Mouse (Mus musculus) stomach, embryonic 16.5 days (tissue): Measurements from ENCODE around the gene Naglu. TPM values are rescaled to one million over a fixed set of nuclear protein-coding genes. Genes with fewer than 3 reads are reported as not detected.

Experiments used
- ATAC-seq: fragments of 200-750 bp; cut with Nextera tagmentation; 2 replicates; pipeline ENCODE4 v1.8.0; 2017; ENCODE audit warnings: moderate number of reproducible peaks, moderate TSS enrichment; ENCODE audit not compliant: insufficient read depth, low FRiP score
- H3K27ac ChIP-seq: fragments of 300-500 bp; sonication (generic); 2 replicates; pipeline ENCODE4 v1.5.1; 2014; ENCODE audit warnings: low read length
- H3K27me3 ChIP-seq: fragments of 300-500 bp; sonication (generic); 2 replicates; pipeline ENCODE4 v1.6.1; 2014; ENCODE audit warnings: low read length, control low read depth, mixed read lengths; ENCODE audit not compliant: control insufficient read depth, insufficient read depth
- H3K36me3 ChIP-seq: fragments of 300-500 bp; sonication (generic); 2 replicates; pipeline ENCODE4 v1.6.1; 2014; ENCODE audit warnings: low read length; ENCODE audit not compliant: control insufficient read depth, insufficient read depth
- H3K4me1 ChIP-seq: fragments of 300-500 bp; sonication (generic); 2 replicates; pipeline ENCODE4 v1.6.1; 2014; ENCODE audit warnings: low read length, control low read depth, mixed read lengths; ENCODE audit not compliant: control insufficient read depth, insufficient read depth
- H3K4me2 ChIP-seq: fragments of 300-500 bp; sonication (generic); 2 replicates; pipeline ENCODE4 v1.6.1; 2014; ENCODE audit warnings: low read depth, low read length, mixed read lengths
- H3K4me3 ChIP-seq: fragments of 300-500 bp; sonication (generic); replicated peaks from 2 replicates; pipeline ENCODE4 v1.5.1; 2014; ENCODE audit warnings: mild to moderate bottlenecking, low read length
- H3K9ac ChIP-seq: fragments of 300-500 bp; sonication (generic); 2 replicates; pipeline ENCODE4 v1.6.1; 2014; ENCODE audit warnings: low read length
- H3K9me3 ChIP-seq: fragments of 300-500 bp; sonication (generic); replicated peaks from 2 replicates; pipeline ENCODE4 v1.6.1; 2016; ENCODE audit warnings: low read length, control low read depth; ENCODE audit not compliant: control insufficient read depth
- WGBS: fragments of 180-500 bp; shearing (Covaris S2); extraction: QIAGEN DNeasy Blood & Tissue Kit; methylation state at CpG from one replicate; pipeline ENCODE4 v1.1.7; 2014; 5-methylcytosine and 5-hydroxymethylcytosine counted together
- polyA plus RNA-seq: library from polyadenylated mRNA; unstranded; fragments of >200 nt; fragmentation: Nextera tagmentation; extraction: Ambion mirVana; gene quantifications from 2 replicates; pipeline ENCODE4 v1.2.1, GENCODE M21; 2015

Gene Naglu
- polyA plus RNA-seq, 1 experiment from 2014 or later, result 17.2 TPM

DNA sequence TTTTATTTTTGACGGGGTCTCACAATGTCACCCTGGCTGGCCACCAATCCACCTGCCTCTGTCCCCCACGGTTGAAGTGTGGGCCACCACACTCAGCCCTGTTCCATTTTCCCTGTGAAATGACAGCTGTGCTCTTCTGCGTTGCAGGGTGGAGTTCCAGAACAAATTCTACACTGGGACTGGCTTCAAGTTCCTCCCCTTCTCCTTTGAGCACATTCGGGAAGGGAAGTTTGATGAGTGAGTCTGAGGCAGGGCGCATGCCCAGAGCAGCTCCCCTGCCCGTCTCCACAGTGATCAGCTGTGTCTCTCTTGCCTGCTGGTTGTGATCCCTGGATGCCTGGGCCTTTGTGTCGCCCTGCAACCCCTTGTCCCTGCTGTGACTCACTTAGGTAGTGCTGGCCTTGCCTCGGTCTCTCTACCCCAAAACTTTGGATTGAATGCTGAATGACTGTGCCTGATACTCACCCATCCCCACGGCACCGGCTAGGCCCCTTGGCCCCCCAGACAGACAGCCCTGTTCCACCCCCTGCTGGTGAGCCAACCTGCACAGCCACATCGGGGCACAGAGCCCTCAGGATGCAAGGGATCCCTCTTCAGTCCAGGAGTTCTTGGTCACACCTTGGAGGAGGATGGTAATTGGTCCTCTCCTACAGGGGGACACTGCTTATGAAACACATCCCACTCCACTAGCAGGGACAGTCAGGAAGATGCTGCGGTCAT lies 7.5 kb upstream of the Naglu start:
- no peak overlapping the region for H3K4me3 ChIP-seq
- H3K9ac ChIP-seq, result peak overlapping the region; percentile 64; the same call in 1 of the 2 replicates
- no peaks in the 10 kb centered on the region for H3K9me3 ChIP-seq
- peak overlapping the region; percentile 99 for H3K27ac ChIP-seq
- H3K4me2 ChIP-seq, result no peak overlapping the region
- WGBS, result 64% methylated on average over 12 of the region's 12 CpGs
- no peaks in the 10 kb centered on the region for H3K36me3 ChIP-seq
- H3K27me3 ChIP-seq, result no peaks in the 10 kb centered on the region
- H3K4me1 ChIP-seq, result peaks cover 81% of the 10 kb centered on the region
- ATAC-seq, result no peak

DNA sequence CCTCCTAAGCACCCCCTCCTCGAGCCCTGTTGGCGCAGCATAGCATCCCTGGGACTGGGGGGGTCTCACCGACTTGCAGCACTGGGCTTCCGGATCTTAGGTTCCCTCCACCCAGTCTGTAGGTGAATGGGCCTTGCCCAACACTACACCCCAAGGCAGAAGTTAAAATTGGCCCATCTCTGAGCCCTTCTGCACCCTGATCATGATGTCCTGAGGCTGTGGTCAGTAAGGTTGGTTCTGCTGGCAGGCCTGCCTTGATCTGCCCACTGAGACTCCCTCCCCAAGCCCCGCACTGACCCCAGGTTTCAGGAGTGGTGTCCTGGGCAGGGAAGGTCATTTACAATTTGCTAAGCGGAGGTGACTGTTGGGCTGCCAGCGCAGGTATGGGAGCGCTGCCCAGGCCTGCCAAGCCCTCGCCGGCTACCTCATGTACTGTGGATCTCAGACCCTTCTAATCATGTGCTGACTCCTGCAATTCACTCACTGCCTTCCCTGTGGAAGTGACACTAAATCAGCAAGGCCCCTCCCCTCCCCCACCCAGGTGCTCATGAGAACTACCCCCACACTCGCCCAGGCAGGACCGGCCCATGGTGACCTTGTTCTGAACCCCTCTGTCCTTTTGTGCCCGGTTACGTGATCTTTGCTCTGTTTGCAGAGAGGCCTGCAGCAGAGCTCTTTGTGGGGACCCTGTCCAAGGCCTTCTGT lies 6.7 kb upstream of the Naglu start:
- Histone ChIP-seq H3K4me1 (peaks cover 75% of the 10 kb centered on the region), H3K36me3 (no peaks in the 10 kb centered on the region), H3K9me3 (no peaks in the 10 kb centered on the region), H3K27me3 (no peaks in the 10 kb centered on the region), H3K4me3 (no peak overlapping the region), H3K27ac (peak overlapping the region; percentile 99), H3K4me2 (peak overlapping the region; percentile 37; the same call in 1 of the 2 replicates), H3K9ac (peak overlapping the region; percentile 64)
- 54% methylated on average over 14 of the region's 14 CpGs for WGBS
- peak; percentile 21 for ATAC-seq

- ATAC-seq, result peak; percentile 56
- H3K36me3 ChIP-seq, result no peaks in the 10 kb centered on the region
- H3K27ac ChIP-seq, result peak overlapping the region; percentile 99
- WGBS, result 18% methylated on average over 12 of the region's 12 CpGs
- H3K4me2 ChIP-seq, result peak overlapping the region; percentile 37
- H3K4me1 ChIP-seq, result peaks cover 68% of the 10 kb centered on the region
- no peaks in the 10 kb centered on the region for H3K9me3 ChIP-seq
- H3K9ac ChIP-seq, result peak overlapping the region; percentile 64
- H3K27me3 ChIP-seq, result no peaks in the 10 kb centered on the region
- no peak overlapping the region for H3K4me3 ChIP-seq
Observed at GRCm38 (mm10) chr11:101063676-101064327, 6.0 kb upstream of the Naglu start.

- peak overlapping the region; percentile 99 for H3K27ac ChIP-seq
- no peak overlapping the region for H3K4me3 ChIP-seq
- peaks cover 65% of the 10 kb centered on the region for H3K4me1 ChIP-seq
- no peaks in the 10 kb centered on the region for H3K27me3 ChIP-seq
- WGBS, result 63% methylated on average over 4 of the region's 4 CpGs
- no peaks in the 10 kb centered on the region for H3K36me3 ChIP-seq
- no peaks in the 10 kb centered on the region for H3K9me3 ChIP-seq
- no peak overlapping the region for H3K4me2 ChIP-seq
- H3K9ac ChIP-seq, result peak overlapping the region; percentile 64; the same call in 1 of the 2 replicates
- no peak for ATAC-seq
Observed at GRCm38 (mm10) chr11:101064462-101064861, 5.3 kb upstream of the Naglu start.

GRCm38 (mm10) chr11:101065002-101065401 lies 4.8 kb upstream of the Naglu start:
- WGBS, result 84% methylated on average over 9 of the region's 9 CpGs
- no peak overlapping the region for H3K4me3 ChIP-seq
- no peaks in the 10 kb centered on the region for H3K27me3 ChIP-seq
- ATAC-seq, result no peak
- H3K4me1 ChIP-seq, result peaks cover 63% of the 10 kb centered on the region
- no peak overlapping the region for H3K9ac ChIP-seq
- H3K27ac ChIP-seq, result peak overlapping the region; percentile 81; the same call in 1 of the 2 replicates
- H3K9me3 ChIP-seq, result no peaks in the 10 kb centered on the region
- no peak overlapping the region for H3K4me2 ChIP-seq
- H3K36me3 ChIP-seq, result no peaks in the 10 kb centered on the region

DNA sequence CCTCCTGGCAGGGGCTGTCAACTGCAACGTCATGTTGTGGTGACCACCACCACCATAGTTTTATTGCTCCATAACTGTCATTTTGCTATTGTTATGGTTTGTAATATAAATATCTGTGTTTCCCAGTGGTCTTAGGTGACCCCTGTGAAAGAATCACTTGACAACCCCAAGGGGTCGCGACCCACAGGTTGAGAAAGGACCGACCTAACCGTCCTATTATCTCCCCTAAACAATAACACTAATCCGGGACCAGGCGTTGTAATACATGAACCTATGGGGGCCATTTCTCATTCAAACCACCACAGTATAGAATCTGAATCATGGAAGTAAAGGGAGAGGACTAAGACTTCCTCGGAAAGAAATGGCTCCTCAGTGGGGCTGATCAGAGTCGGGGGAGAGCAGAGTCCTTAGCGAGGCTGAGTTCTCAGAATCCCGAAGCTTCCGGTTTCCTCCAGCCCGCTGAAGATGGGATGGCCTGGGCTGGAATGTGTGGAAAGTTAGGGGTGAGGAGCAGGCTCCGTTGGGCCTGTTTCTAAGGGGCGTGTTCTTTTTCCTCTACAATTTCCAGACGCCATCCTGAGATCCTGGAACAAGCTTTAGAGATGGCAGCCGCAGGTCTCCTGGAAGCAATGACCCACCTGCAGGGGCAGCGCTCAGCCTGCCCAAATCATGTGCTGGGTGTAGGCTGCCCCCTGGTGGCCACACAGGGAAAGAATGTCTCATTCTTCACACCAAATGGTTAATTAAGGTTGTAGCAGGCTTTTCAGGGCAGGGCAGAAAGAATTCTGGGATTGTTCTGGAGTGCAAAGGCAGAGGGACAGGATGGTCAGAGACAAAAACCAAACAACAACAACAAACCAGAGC lies 3.0 kb upstream of the Naglu start:
- Histone ChIP-seq H3K27me3 (no peaks in the 10 kb centered on the region), H3K4me2 (peak overlapping the region; percentile 54), H3K4me3 (peak overlapping the region; percentile 25; the same call in 1 of the 2 replicates), H3K36me3 (no peaks in the 10 kb centered on the region), H3K27ac (peak overlapping the region; percentile 81), H3K4me1 (peaks cover 53% of the 10 kb centered on the region), H3K9me3 (no peaks in the 10 kb centered on the region), H3K9ac (peak overlapping the region; percentile 59)
- 20% methylated on average over 18 of the region's 18 CpGs for WGBS
- ATAC-seq, result no peak

DNA sequence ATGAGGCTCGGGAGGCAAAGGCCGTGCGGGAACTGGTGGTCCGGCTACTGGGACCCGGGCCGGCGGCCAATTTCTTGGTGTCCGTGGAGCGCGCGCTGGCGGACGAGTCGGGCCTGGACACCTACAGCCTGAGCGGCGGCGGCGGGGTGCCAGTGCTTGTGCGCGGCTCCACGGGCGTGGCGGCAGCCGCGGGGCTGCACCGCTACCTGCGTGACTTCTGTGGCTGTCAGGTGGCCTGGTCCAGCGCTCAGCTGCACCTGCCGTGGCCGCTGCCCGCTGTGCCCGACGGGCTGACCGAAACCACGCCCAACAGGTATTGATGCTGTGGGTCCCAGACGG lies 346 bp downstream of the Naglu start:
- Histone ChIP-seq H3K9ac (peak overlapping the region; percentile 82), H3K4me2 (peak overlapping the region; percentile 94), H3K27ac (no peak overlapping the region), H3K27me3 (no peaks in the 10 kb centered on the region), H3K4me1 (peaks cover 24% of the 10 kb centered on the region), H3K9me3 (no peaks in the 10 kb centered on the region), H3K36me3 (no peaks in the 10 kb centered on the region), H3K4me3 (peak overlapping the region; percentile 77)
- under 1% methylated on average over 36 of the region's 36 CpGs for WGBS
- ATAC-seq, result peak; percentile 48

DNA sequence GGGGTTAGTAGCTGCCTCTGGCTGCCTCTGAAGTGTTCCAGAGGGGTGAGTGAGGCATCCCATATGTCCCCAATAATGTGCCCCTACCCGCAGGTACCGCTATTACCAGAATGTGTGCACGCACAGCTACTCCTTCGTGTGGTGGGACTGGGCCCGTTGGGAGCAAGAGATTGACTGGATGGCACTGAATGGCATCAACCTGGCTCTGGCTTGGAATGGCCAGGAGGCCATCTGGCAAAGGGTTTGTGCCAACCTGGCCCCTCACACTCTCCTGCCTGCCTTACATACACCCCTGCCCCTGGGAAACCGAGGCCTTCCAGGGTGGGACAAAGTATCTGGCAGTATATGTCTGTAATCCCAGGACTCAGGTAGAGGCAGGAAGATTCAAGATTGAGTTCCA lies 1.2 kb downstream of the Naglu start:
- 65% methylated on average over 6 of the region's 6 CpGs for WGBS
- H3K36me3 ChIP-seq, result no peaks in the 10 kb centered on the region
- no peak for ATAC-seq
- H3K4me3 ChIP-seq, result no peak overlapping the region
- peak overlapping the region; percentile 94; the same call in 1 of the 2 replicates for H3K4me2 ChIP-seq
- H3K9me3 ChIP-seq, result no peaks in the 10 kb centered on the region
- no peaks in the 10 kb centered on the region for H3K27me3 ChIP-seq
- peaks cover 23% of the 10 kb centered on the region for H3K4me1 ChIP-seq
- H3K27ac ChIP-seq, result no peak overlapping the region
- peak overlapping the region; percentile 82; the same call in 1 of the 2 replicates for H3K9ac ChIP-seq
